Mouse (Mus musculus): Measurements from ENCODE around the gene Hist1h4j.
A peak's percentile ranks its signal among the peaks of the same experiment; 100 is the strongest.
"Not testable (repeated sequence)": the region's sequence is repeated elsewhere in the genome, so short reads cannot be mapped to it uniquely, and the experiment has no call there.

Gene Hist1h4j

GRCm38 (mm10) chr13:21755707-21756106 lies 20.8 kb downstream of the Hist1h4j start:
- H3K4me1 ChIP-seq (replicated peaks; ENCODE audit: low read depth, low read length): peaks cover 37% of the 10 kb centered on the region
- H3K36me3 ChIP-seq (ENCODE audit: insufficient read depth, low read length): no peaks in the 10 kb centered on the region
- TF ChIP-seq NANOG (IDR thresholded peaks at IDR 0.05; ENCODE audit: borderline replicate concordance, low read length): no peak
- H3K4me3 ChIP-seq (replicated peaks; ENCODE audit: low read length): no peak overlapping the region
- H3K9me3 ChIP-seq (ENCODE audit: low read length): no peaks in the 10 kb centered on the region
- H3K27me3 ChIP-seq (ENCODE audit: insufficient read depth, low read length): no peaks in the 10 kb centered on the region

GRCm38 (mm10) chr13:21778814-21779766 lies 44.2 kb downstream of the Hist1h4j start:
- Histone ChIP-seq H3K9me3 (ENCODE audit: low read length) (no peaks in the 10 kb centered on the region), H3K4me3 (replicated peaks; ENCODE audit: low read length) (peak overlapping the region; percentile 86), H3K36me3 (ENCODE audit: insufficient read depth, low read length) (no peaks in the 10 kb centered on the region), H3K27me3 (ENCODE audit: insufficient read depth, low read length) (no peaks in the 10 kb centered on the region), H3K4me1 (replicated peaks; ENCODE audit: low read depth, low read length) (peaks cover 50% of the 10 kb centered on the region)
- no peak for TF ChIP-seq NANOG (IDR thresholded peaks at IDR 0.05; ENCODE audit: borderline replicate concordance, low read length)
- TF ChIP-seq CTCF (conservative IDR thresholded peaks at IDR 0.05; ENCODE audit: low read length): no peak
- no peak for TF ChIP-seq POU5F1 (IDR thresholded peaks at IDR 0.05; ENCODE audit: borderline replicate concordance, low read length)

GRCm38 (mm10) chr13:21779767-21780731 lies 45.2 kb downstream of the Hist1h4j start, which contains the start of gene Hist1h1b:
Hist1h1b (minus strand) TSS chr13:21780625.
- peaks cover 55% of the 10 kb centered on the region for H3K4me1 ChIP-seq (replicated peaks; ENCODE audit: low read depth, low read length)
- H3K4me3 ChIP-seq (replicated peaks; ENCODE audit: low read length): peak within 1 kb of the TSS; percentile 86
- no peaks in the 10 kb centered on the region for H3K9me3 ChIP-seq (ENCODE audit: low read length)
- TF ChIP-seq POU5F1 (IDR thresholded peaks at IDR 0.05; ENCODE audit: borderline replicate concordance, low read length): no peak
- TF ChIP-seq NANOG (IDR thresholded peaks at IDR 0.05; ENCODE audit: borderline replicate concordance, low read length): no peak
- TF ChIP-seq CTCF (conservative IDR thresholded peaks at IDR 0.05; ENCODE audit: low read length): no peak
- no peaks in the 10 kb centered on the region for H3K27me3 ChIP-seq (ENCODE audit: insufficient read depth, low read length)
- no peaks in the 10 kb centered on the region for H3K36me3 ChIP-seq (ENCODE audit: insufficient read depth, low read length)

GRCm38 (mm10) chr13:21781021-21781555 lies 46.2 kb downstream of the Hist1h4j start:
- Histone ChIP-seq H3K36me3 (ENCODE audit: insufficient read depth, low read length) (no peaks in the 10 kb centered on the region), H3K9me3 (ENCODE audit: low read length) (no peaks in the 10 kb centered on the region), H3K4me3 (replicated peaks; ENCODE audit: low read length) (peak overlapping the region; percentile 86), H3K4me1 (replicated peaks; ENCODE audit: low read depth, low read length) (peaks cover 65% of the 10 kb centered on the region), H3K27me3 (ENCODE audit: insufficient read depth, low read length) (no peaks in the 10 kb centered on the region)
- TF ChIP-seq CTCF (conservative IDR thresholded peaks at IDR 0.05; ENCODE audit: low read length) (no peak), NANOG (IDR thresholded peaks at IDR 0.05; ENCODE audit: borderline replicate concordance, low read length) (no peak), POU5F1 (IDR thresholded peaks at IDR 0.05; ENCODE audit: borderline replicate concordance, low read length) (no peak)

- Histone ChIP-seq H3K4me3 (replicated peaks; ENCODE audit: low read length) (no peak overlapping the region), H3K36me3 (ENCODE audit: insufficient read depth, low read length) (no peaks in the 10 kb centered on the region), H3K9me3 (ENCODE audit: low read length) (no peaks in the 10 kb centered on the region), H3K27me3 (ENCODE audit: insufficient read depth, low read length) (no peaks in the 10 kb centered on the region), H3K4me1 (replicated peaks; ENCODE audit: low read depth, low read length) (peaks cover 62% of the 10 kb centered on the region)
- no peak for TF ChIP-seq NANOG (IDR thresholded peaks at IDR 0.05; ENCODE audit: borderline replicate concordance, low read length)
- no peak for TF ChIP-seq POU5F1 (IDR thresholded peaks at IDR 0.05; ENCODE audit: borderline replicate concordance, low read length)
- TF ChIP-seq CTCF (conservative IDR thresholded peaks at IDR 0.05; ENCODE audit: low read length): no peak
These were observed 46.8 kb downstream of the Hist1h4j start for GRCm38 (mm10) chr13:21781639-21782038.

- H3K36me3 ChIP-seq (ENCODE audit: insufficient read depth, low read length); H3K27me3 ChIP-seq (ENCODE audit: insufficient read depth, low read length); H3K9me3 ChIP-seq (ENCODE audit: low read length): not testable (repeated sequence)
- peak overlapping the region; percentile 73 for H3K4me3 ChIP-seq (replicated peaks; ENCODE audit: low read length)
- H3K4me1 ChIP-seq (replicated peaks; ENCODE audit: low read depth, low read length): peaks cover 58% of the 10 kb centered on the region
These were observed 47.7 kb downstream of the Hist1h4j start for GRCm38 (mm10) chr13:21782361-21783254.

GRCm38 (mm10) chr13:21783255-21783617 lies 48.4 kb downstream of the Hist1h4j start, which contains the start of gene Hist1h3i:
Hist1h3i (minus strand) TSS chr13:21783370.
- Histone ChIP-seq H3K4me3 (replicated peaks; ENCODE audit: low read length) (peak within 1 kb of the TSS; percentile 73), H3K27me3 (ENCODE audit: insufficient read depth, low read length) (no peaks in the 10 kb centered on the region), H3K4me1 (replicated peaks; ENCODE audit: low read depth, low read length) (peaks cover 58% of the 10 kb centered on the region), H3K36me3 (ENCODE audit: insufficient read depth, low read length) (no peaks in the 10 kb centered on the region), H3K9me3 (ENCODE audit: low read length) (no peaks in the 10 kb centered on the region)
- TF ChIP-seq NANOG (IDR thresholded peaks at IDR 0.05; ENCODE audit: borderline replicate concordance, low read length) (no peak), POU5F1 (IDR thresholded peaks at IDR 0.05; ENCODE audit: borderline replicate concordance, low read length) (no peak), CTCF (conservative IDR thresholded peaks at IDR 0.05; ENCODE audit: low read length) (no peak)

Data from E14TG2a.4 (cell line).